Mouse (Mus musculus) liver (tissue): ENCODE data around the gene Opalin.
A peak's percentile ranks its signal among the peaks of the same experiment; 100 is the strongest.

ENCODE experiments used
- DNase-seq: peaks from one replicate; pipeline ENCODE4 v3.0.0-alpha.2; 2020; ENCODE audit warnings: mixed read lengths

Gene Opalin

GRCm38 (mm10) chr19:41071500-41071899 lies 5.4 kb downstream of the Opalin start:
- peak; percentile 90 for DNase-seq

- no peak for DNase-seq
These were observed 22.2 kb downstream of the Opalin start for GRCm38 (mm10) chr19:41054702-41055101.

GRCm38 (mm10) chr19:41053530-41053929 lies 23.4 kb downstream of the Opalin start:
- DNase-seq: peak; percentile 51

GRCm38 (mm10) chr19:41052247-41052646 lies 24.7 kb downstream of the Opalin start:
- DNase-seq: no peak

GRCm38 (mm10) chr19:41051714-41052113 lies 25.2 kb downstream of the Opalin start:
- no peak for DNase-seq

- no peak for DNase-seq
These were observed 28.7 kb downstream of the Opalin start for GRCm38 (mm10) chr19:41048187-41048559.

- no peak for DNase-seq
These were observed 29.3 kb downstream of the Opalin start for GRCm38 (mm10) chr19:41047437-41048186.

GRCm38 (mm10) chr19:41045091-41045770 lies 31.7 kb downstream of the Opalin start:
- no peak for DNase-seq

GRCm38 (mm10) chr19:41039110-41039509 lies 37.8 kb downstream of the Opalin start:
- DNase-seq: no peak

- DNase-seq: no peak
These were observed 40.9 kb downstream of the Opalin start for GRCm38 (mm10) chr19:41035809-41036551.

GRCm38 (mm10) chr19:41031869-41032268 lies 45.0 kb downstream of the Opalin start:
- no peak for DNase-seq

- DNase-seq: peak; percentile 20
These were observed 45.9 kb downstream of the Opalin start for GRCm38 (mm10) chr19:41031009-41031408.

- no peak for DNase-seq
These were observed 46.8 kb downstream of the Opalin start for GRCm38 (mm10) chr19:41030161-41030560.

GRCm38 (mm10) chr19:41029219-41029618 lies 47.7 kb downstream of the Opalin start, which contains the start of gene Dntt:
Dntt (plus strand) TSS chr19:41029275.
- no peak for DNase-seq

- no peak for DNase-seq
These were observed 49.3 kb downstream of the Opalin start for GRCm38 (mm10) chr19:41027601-41028000.

GRCm38 (mm10) chr19:41027024-41027423 lies 49.9 kb downstream of the Opalin start:
- no peak for DNase-seq

GRCm38 (mm10) chr19:41026551-41026950 lies 50.4 kb downstream of the Opalin start:
- DNase-seq: no peak

- DNase-seq: no peak
These were observed 54.7 kb downstream of the Opalin start for GRCm38 (mm10) chr19:41022244-41022643.

GRCm38 (mm10) chr19:41020537-41020936 lies 56.4 kb downstream of the Opalin start:
- DNase-seq: no peak

- DNase-seq: no peak
These were observed 57.7 kb downstream of the Opalin start for GRCm38 (mm10) chr19:41019164-41019675.

- DNase-seq: peak; percentile 30
These were observed 60.8 kb downstream of the Opalin start for GRCm38 (mm10) chr19:41015951-41016716.

GRCm38 (mm10) chr19:41014003-41014402 lies 62.9 kb downstream of the Opalin start:
- DNase-seq: no peak

GRCm38 (mm10) chr19:41013591-41013990 lies 63.3 kb downstream of the Opalin start:
- no peak for DNase-seq
